Mouse (Mus musculus) MEL (cell line): ENCODE measurements around the gene Higd2a. TPM values are rescaled to one million over a fixed set of nuclear protein-coding genes. Genes with fewer than 3 reads are reported as not detected.

Experiments
- DNase-seq: peaks from one replicate; pipeline ENCODE4 v3.0.0; 2011; ENCODE audit warnings: low read depth, low spot score
- H3K27ac ChIP-seq: 2 replicates; pipeline ENCODE4 v1.5.1; 2012; ENCODE audit warnings: low read depth, mild to moderate bottlenecking, control low read depth, low read length, moderate library complexity; ENCODE audit not compliant: control insufficient read depth
- H3K27me3 ChIP-seq, 2 experiments: fragments of 150-350 bp in 1 of 2; sonication (generic) in 1 of 2; 2 replicates each; pipeline ENCODE4 v1.6.1; 2012; ENCODE audit warnings: low read length in 2 of 2, mild to moderate bottlenecking in 2 of 2, improper control_type of control experiment in 1 of 2, moderate library complexity in 1 of 2; ENCODE audit not compliant: insufficient read depth in 2 of 2, control insufficient read depth in 1 of 2
- H3K36me3 ChIP-seq, 2 experiments: 2 replicates each; pipeline ENCODE4 v1.6.1; 2012 to 2014; ENCODE audit warnings: low read length in 2 of 2, improper control_type of control experiment in 1 of 2, inconsistent platforms in 1 of 2, mild to moderate bottlenecking in 1 of 2; ENCODE audit not compliant: insufficient read depth in 2 of 2, control insufficient read depth in 1 of 2
- H3K4me1 ChIP-seq, 2 experiments: fragments of 150-350 bp in 1 of 2; sonication (generic) in 1 of 2; 2 replicates each; pipeline ENCODE4 v1.6.1; 2012; ENCODE audit warnings: low read length in 2 of 2, improper control_type of control experiment in 1 of 2, mild to moderate bottlenecking in 1 of 2; ENCODE audit not compliant: insufficient read depth in 2 of 2, control insufficient read depth in 1 of 2
- H3K4me3 ChIP-seq, 2 experiments: fragments of 150-350 bp in 1 of 2; sonication (generic) in 1 of 2; 2 replicates each; pipeline ENCODE4 v1.5.1; 2012; ENCODE audit warnings: low read depth in 2 of 2, low read length in 2 of 2, mild to moderate bottlenecking in 2 of 2, moderate library complexity in 2 of 2, control low read depth in 1 of 2, improper control_type of control experiment in 1 of 2; ENCODE audit not compliant: control insufficient read depth in 1 of 2, insufficient read depth in 1 of 2
- H3K79me2 ChIP-seq: 2 replicates; pipeline ENCODE4 v1.6.1; 2012; ENCODE audit warnings: mild to moderate bottlenecking, low read length, moderate library complexity; ENCODE audit not compliant: control insufficient read depth, poor library complexity, insufficient read depth
- H3K9ac ChIP-seq: 2 replicates; pipeline ENCODE4 v1.6.1; 2012; ENCODE audit warnings: low read depth, mild to moderate bottlenecking, control low read depth, low read length, moderate library complexity; ENCODE audit not compliant: control insufficient read depth, poor library complexity, severe bottlenecking
- H3K9me3 ChIP-seq: fragments of 150-350 bp; sonication (generic); replicated peaks from 2 replicates; pipeline ENCODE4 v1.6.1; 2012; ENCODE audit warnings: mild to moderate bottlenecking, low read length, improper control_type of control experiment, moderate library complexity; ENCODE audit not compliant: insufficient read depth
- CTCF ChIP-seq, 3 experiments: IDR thresholded peaks in 2 of 3; conservative IDR thresholded peaks in 1 of 3; 2 replicates each; pipeline ENCODE4 v1.5.1; 2011 to 2012; ENCODE audit warnings: low read length in 3 of 3, low read depth in 2 of 3, mild to moderate bottlenecking in 2 of 3, improper control_type of control experiment in 1 of 3, inconsistent platforms in 1 of 3, mixed read lengths in 1 of 3, moderate library complexity in 1 of 3; ENCODE audit not compliant: control insufficient read depth in 1 of 3, insufficient read depth in 1 of 3, poor library complexity in 1 of 3, severe bottlenecking in 1 of 3
- E2F4 ChIP-seq: IDR thresholded peaks from 2 replicates; pipeline ENCODE4 v1.6.1; 2011; ENCODE audit warnings: low read depth, low read length, improper control_type of control experiment, borderline replicate concordance
- ELF1 ChIP-seq: IDR thresholded peaks from 2 replicates; pipeline ENCODE4 v1.6.1; 2014; ENCODE audit warnings: low read depth, mild to moderate bottlenecking, inconsistent platforms, low read length, improper control_type of control experiment, moderate library complexity
- EP300 ChIP-seq, 2 experiments: IDR thresholded peaks; 2 replicates each; pipeline ENCODE4 v1.6.1; 2011; ENCODE audit warnings: improper control_type of control experiment in 2 of 2, low read length in 2 of 2, low read depth in 1 of 2, mild to moderate bottlenecking in 1 of 2
- JUND ChIP-seq: IDR thresholded peaks from 2 replicates; pipeline ENCODE4 v1.6.1; 2011; ENCODE audit warnings: low read depth, mild to moderate bottlenecking, improper control_type of control experiment, low read length
- MAX ChIP-seq: IDR thresholded peaks from 2 replicates; pipeline ENCODE4 v1.6.1; 2011; ENCODE audit warnings: low read length, improper control_type of control experiment
- MAZ ChIP-seq: IDR thresholded peaks from 2 replicates; pipeline ENCODE4 v1.6.1; 2012; ENCODE audit warnings: low read depth, mild to moderate bottlenecking, inconsistent platforms, low read length, improper control_type of control experiment
- MYB ChIP-seq: IDR thresholded peaks from 2 replicates; pipeline ENCODE4 v1.6.1; 2011; ENCODE audit warnings: mild to moderate bottlenecking, low read depth, low read length, improper control_type of control experiment
- MYC ChIP-seq: IDR thresholded peaks from 2 replicates; pipeline ENCODE4 v1.6.1; 2011; ENCODE audit warnings: low read depth, mild to moderate bottlenecking, low read length, improper control_type of control experiment, moderate library complexity
- NRF1 ChIP-seq: IDR thresholded peaks from 2 replicates; pipeline ENCODE4 v1.6.1; 2014; ENCODE audit warnings: low read depth, mild to moderate bottlenecking, inconsistent platforms, low read length, improper control_type of control experiment, moderate library complexity; ENCODE audit not compliant: poor library complexity, insufficient read depth, severe bottlenecking
- POLR2AphosphoS2 ChIP-seq: IDR thresholded peaks from 2 replicates; pipeline ENCODE4 v1.6.1; 2011; ENCODE audit warnings: low read length, improper control_type of control experiment
- POLR2AphosphoS5 ChIP-seq: IDR thresholded peaks from 2 replicates; pipeline ENCODE4 v1.6.1; 2012; ENCODE audit warnings: low read depth, borderline replicate concordance, mild to moderate bottlenecking, inconsistent platforms, low read length, moderate library complexity, mixed read lengths
- RAD21 ChIP-seq: IDR thresholded peaks from 2 replicates; pipeline ENCODE4 v1.6.1; 2011; ENCODE audit warnings: mild to moderate bottlenecking, low read depth, low read length, improper control_type of control experiment
- RCOR1 ChIP-seq: IDR thresholded peaks from 2 replicates; pipeline ENCODE4 v1.6.1; 2012; ENCODE audit warnings: low read depth, mild to moderate bottlenecking, inconsistent platforms, low read length, improper control_type of control experiment
- SIN3A ChIP-seq: IDR thresholded peaks from 2 replicates; pipeline ENCODE4 v1.6.1; 2012; ENCODE audit warnings: low read length, improper control_type of control experiment, inconsistent platforms
- TAL1 ChIP-seq: IDR thresholded peaks from 2 replicates; pipeline ENCODE4 v1.6.1; 2012; ENCODE audit warnings: mild to moderate bottlenecking, inconsistent platforms, low read length, moderate library complexity, mixed read lengths
- TCF12 ChIP-seq: IDR thresholded peaks from 2 replicates; pipeline ENCODE4 v1.6.1; 2014; ENCODE audit warnings: low read depth, mild to moderate bottlenecking, inconsistent platforms, low read length, improper control_type of control experiment, moderate library complexity
- USF1 ChIP-seq: IDR thresholded peaks from 2 replicates; pipeline ENCODE4 v1.6.1; 2014; ENCODE audit warnings: low read depth, mild to moderate bottlenecking, inconsistent platforms, low read length, improper control_type of control experiment, moderate library complexity
- ZC3H11A ChIP-seq: IDR thresholded peaks from 2 replicates; pipeline ENCODE4 v1.6.1; 2012; ENCODE audit warnings: low read depth, mild to moderate bottlenecking, inconsistent platforms, low read length, improper control_type of control experiment
- ZKSCAN1 ChIP-seq: IDR thresholded peaks from 2 replicates; pipeline ENCODE4 v1.6.1; 2012; ENCODE audit warnings: low read depth, mild to moderate bottlenecking, inconsistent platforms, low read length, improper control_type of control experiment, moderate library complexity
- ZMIZ1 ChIP-seq: IDR thresholded peaks from 2 replicates; pipeline ENCODE4 v1.6.1; 2012; ENCODE audit warnings: low read depth, mild to moderate bottlenecking, inconsistent platforms, low read length, improper control_type of control experiment, moderate library complexity
- ZNF384 ChIP-seq: IDR thresholded peaks from 2 replicates; pipeline ENCODE4 v1.6.1; 2012; ENCODE audit warnings: low read depth, mild to moderate bottlenecking, inconsistent platforms, low read length, improper control_type of control experiment
- polyA plus RNA-seq, 2 experiments: library from polyadenylated mRNA; stranded (reverse) in 1 of 2; unstranded in 1 of 2; fragments of >175 nt in 1 of 2; fragments of >200 nt in 1 of 2; gene quantifications; 2 replicates each; pipeline versions ENCODE4 v1.2.1 to v1.2.4; 2012; ENCODE audit warnings: low replicate concordance in 2 of 2, low read depth in 1 of 2; ENCODE audit not compliant: insufficient read length in 2 of 2, insufficient read depth in 1 of 2, missing spikeins in 1 of 2
- total RNA-seq: library from RNA; depleted of rRNA; stranded (reverse); fragments of 300-350 nt; gene quantifications from 2 replicates; pipeline ENCODE4 v1.2.3, GENCODE M21; 2012

Higd2a gene
- total and polyA plus RNA-seq, 3 experiments: 54.0 to 131 TPM; not detected in 1

GRCm38 (mm10) chr13:54621155-54621932, 31.3 kb downstream of the Higd2a start, which contains the start of gene Faf2 (continued):
- no peak for TF ChIP-seq POLR2AphosphoS5
- peak; percentile 70 to 93 (median 93) for TF ChIP-seq CTCF (IDR thresholded peaks at IDR 0.05 in 2 of 3, conservative IDR thresholded peaks at IDR 0.05 in 1 of 3; ENCODE audit: control insufficient read depth in 1 of 3, insufficient read depth in 1 of 3, low read depth in 2 of 3, low read length in 3 of 3, poor library complexity in 1 of 3, severe bottlenecking in 1 of 3)
- peak; percentile 70 for TF ChIP-seq ELF1
- peak; percentile 68 for TF ChIP-seq SIN3A
- peak; percentile 83; the same call in 1 of the 2 replicates for TF ChIP-seq MAZ
- TF ChIP-seq MYC: 0 out of 2 replicates have a peak, but pooled peaks have one; percentile 34
- peak; percentile 58; the same call in 1 of the 2 replicates for TF ChIP-seq TCF12
- peak; percentile 92 for TF ChIP-seq NRF1
- TF ChIP-seq RCOR1: no peak
- peak; percentile 52 for TF ChIP-seq RAD21
- TF ChIP-seq TAL1: no peak
- TF ChIP-seq ZC3H11A: no peak
- TF ChIP-seq JUND: no peak
- no peak for TF ChIP-seq ZKSCAN1
- TF ChIP-seq MAX: no peak
- TF ChIP-seq ZNF384: no peak

- Histone ChIP-seq H3K9ac (peak overlapping the region; percentile 97), H3K4me3 (peak overlapping the region; percentile 83 to 96), H3K4me1 (peaks cover 0 to 11% of the 10 kb centered on the region in 2 experiments; a peak in 3 of 4 replicates), H3K36me3 (peaks cover 0 to 17% of the 10 kb centered on the region in 2 experiments; a peak in 2 of 4 replicates), H3K9me3 (no peaks in the 10 kb centered on the region), H3K27me3 (no peaks in the 10 kb centered on the region), H3K27ac (peak overlapping the region; percentile 70), H3K79me2 (peaks cover 47% of the 10 kb centered on the region)
- peak; percentile 53 for DNase-seq
- TF ChIP-seq EP300 (IDR thresholded peaks at IDR 0.05; ENCODE audit: low read depth in 1 of 2, low read length in 2 of 2) (no peak), MAX (0 out of 2 replicates have a peak, but pooled peaks have one; percentile 16), ZMIZ1 (no peak), POLR2AphosphoS5 (no peak), POLR2AphosphoS2 (no peak), USF1 (no peak), E2F4 (no peak), MYB (no peak)
Observed at GRCm38 (mm10) chr13:54621960-54622521, 32.0 kb downstream of the Higd2a start.
